Mouse (Mus musculus) gastrocnemius, postnatal 10 days (tissue): Measurements from ENCODE around the gene Mapk14. TPM values are rescaled to one million over a fixed set of nuclear protein-coding genes. Genes with fewer than 3 reads are reported as not detected.
"Not testable (repeated sequence)": the region's sequence is repeated elsewhere in the genome, so short reads cannot be mapped to it uniquely, and the experiment has no call there.

ENCODE experiments used
- DNase-seq: peaks from one replicate; pipeline ENCODE4 v3.0.0; 2021; ENCODE audit warnings: mixed read lengths
- total RNA-seq, 2 experiments: library from RNA; stranded (reverse); gene quantifications; 2 replicates each; pipeline ENCODE4 v1.2.3; 2021

The Mapk14 gene
- total RNA-seq, 2 experiments from 2014 or later = 59.8 to 62.8 TPM

GRCm38 (mm10) chr17:28743145-28743866 is 52.2 kb downstream of the Mapk14 start:
- no peak for DNase-seq

GRCm38 (mm10) chr17:28743916-28744315 is 52.8 kb downstream of the Mapk14 start:
- no peak for DNase-seq

- DNase-seq = no peak
These were observed 54.6 kb downstream of the Mapk14 start for GRCm38 (mm10) chr17:28745773-28746172.

GRCm38 (mm10) chr17:28748001-28748400 is 56.9 kb downstream of the Mapk14 start:
- no peak for DNase-seq

- no peak for DNase-seq
These were observed 59.5 kb downstream of the Mapk14 start for GRCm38 (mm10) chr17:28750580-28750979.

GRCm38 (mm10) chr17:28756447-28756846 is 65.3 kb downstream of the Mapk14 start:
- DNase-seq = no peak

GRCm38 (mm10) chr17:28757470-28757869 is 66.3 kb downstream of the Mapk14 start:
- peak; percentile 40 for DNase-seq

- DNase-seq = no peak
These were observed 69.7 kb downstream of the Mapk14 start for GRCm38 (mm10) chr17:28760736-28761312.

GRCm38 (mm10) chr17:28761871-28762270 is 70.7 kb downstream of the Mapk14 start:
- DNase-seq = peak; percentile 83

GRCm38 (mm10) chr17:28766203-28766602 is 75.1 kb downstream of the Mapk14 start:
- DNase-seq = no peak

- DNase-seq = no peak
These were observed 75.8 kb downstream of the Mapk14 start for GRCm38 (mm10) chr17:28766781-28767515.

GRCm38 (mm10) chr17:28769121-28769874 is 78.2 kb downstream of the Mapk14 start, which contains the start of gene Mapk13:
TSS of gene Mapk13 (plus strand) at chr17:28769297.
- no peak for DNase-seq

- DNase-seq = peak; percentile 29
These were observed 78.8 kb downstream of the Mapk14 start for GRCm38 (mm10) chr17:28769875-28770421.

- no peak for DNase-seq
These were observed 80.2 kb downstream of the Mapk14 start for GRCm38 (mm10) chr17:28771289-28771688.

- DNase-seq = not testable (repeated sequence)
These were observed 83.2 kb downstream of the Mapk14 start for GRCm38 (mm10) chr17:28774303-28774702.

GRCm38 (mm10) chr17:28775161-28775560 is 84.0 kb downstream of the Mapk14 start:
- no peak for DNase-seq

- no peak for DNase-seq
These were observed 85.7 kb downstream of the Mapk14 start for GRCm38 (mm10) chr17:28776817-28777216.

- DNase-seq = peak; percentile 55
These were observed 86.3 kb downstream of the Mapk14 start for GRCm38 (mm10) chr17:28777231-28778005.

GRCm38 (mm10) chr17:28779735-28780134 is 88.6 kb downstream of the Mapk14 start:
- DNase-seq = no peak

GRCm38 (mm10) chr17:28780836-28781235 is 89.7 kb downstream of the Mapk14 start:
- DNase-seq = no peak
